Mouse (Mus musculus) frontal cortex, adult (tissue): ENCODE measurements around the gene Supt6.
"Not testable (repeated sequence)": the region's sequence is repeated elsewhere in the genome, so short reads cannot be mapped to it uniquely, and the experiment has no call there.

Experiments used
- ATAC-seq: cut with Nextera tagmentation; 2 replicates; pipeline ENCODE4 v1.9.2; 2017; ENCODE audit warnings: mild to moderate bottlenecking, moderate library complexity, mixed read lengths; ENCODE audit not compliant: low TSS enrichment

Supt6 gene

GRCm38 (mm10) chr11:78223586-78223985 is 22.2 kb downstream of the Supt6 start:
- no peak for ATAC-seq

- peak; percentile 27; the same call in 1 of the 2 replicates for ATAC-seq
Observed at GRCm38 (mm10) chr11:78215709-78216317, 30.0 kb downstream of the Supt6 start.

GRCm38 (mm10) chr11:78213086-78213817 is 32.5 kb downstream of the Supt6 start:
- no peak for ATAC-seq

DNA sequence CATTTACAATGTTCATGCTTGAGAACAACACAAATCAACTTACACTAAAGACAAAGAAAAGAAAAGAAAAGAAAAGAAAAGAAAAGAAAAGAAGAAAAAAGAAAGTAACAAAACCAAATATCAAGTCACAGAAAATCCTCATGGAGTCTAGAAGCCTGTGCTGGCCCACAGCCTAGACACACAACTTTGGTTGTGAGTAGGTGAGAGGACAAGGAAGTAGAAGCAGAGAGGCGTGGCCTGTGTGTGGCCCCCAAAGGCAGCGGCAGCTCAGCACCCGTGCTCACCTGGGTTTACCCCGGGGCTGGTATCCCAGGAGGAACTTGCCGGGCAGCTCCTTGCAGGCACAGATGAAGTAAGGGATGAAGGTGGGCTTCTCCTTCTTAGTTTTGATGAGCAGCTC is 34.3 kb downstream of the Supt6 start:
- ATAC-seq, result no peak

GRCm38 (mm10) chr11:78210615-78211014 is 35.2 kb downstream of the Supt6 start:
- ATAC-seq, result no peak

DNA sequence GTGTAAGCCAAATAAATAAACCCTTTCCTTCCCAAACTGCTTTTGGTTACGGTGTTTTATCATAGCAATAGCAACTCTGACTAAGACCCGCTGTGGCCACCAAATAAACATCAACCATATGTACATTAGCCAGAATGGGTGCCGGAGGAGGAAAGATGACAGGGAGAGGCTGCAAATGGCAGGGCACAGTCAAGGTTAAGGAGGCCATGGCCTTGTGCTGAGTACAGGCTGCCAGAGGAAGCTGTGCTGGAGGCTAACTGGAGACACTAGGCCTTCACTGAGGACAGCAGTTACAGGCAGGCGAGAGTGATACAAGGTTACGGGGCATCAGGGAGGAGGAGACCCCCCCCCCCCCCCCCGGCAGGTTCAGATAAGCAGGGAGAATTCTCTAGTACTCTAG is 35.9 kb downstream of the Supt6 start:
- no peak for ATAC-seq

- ATAC-seq, result no peak
Observed at GRCm38 (mm10) chr11:78207190-78207589, 38.6 kb downstream of the Supt6 start.

GRCm38 (mm10) chr11:78205361-78206206 is 40.2 kb downstream of the Supt6 start:
- no peak for ATAC-seq

DNA sequence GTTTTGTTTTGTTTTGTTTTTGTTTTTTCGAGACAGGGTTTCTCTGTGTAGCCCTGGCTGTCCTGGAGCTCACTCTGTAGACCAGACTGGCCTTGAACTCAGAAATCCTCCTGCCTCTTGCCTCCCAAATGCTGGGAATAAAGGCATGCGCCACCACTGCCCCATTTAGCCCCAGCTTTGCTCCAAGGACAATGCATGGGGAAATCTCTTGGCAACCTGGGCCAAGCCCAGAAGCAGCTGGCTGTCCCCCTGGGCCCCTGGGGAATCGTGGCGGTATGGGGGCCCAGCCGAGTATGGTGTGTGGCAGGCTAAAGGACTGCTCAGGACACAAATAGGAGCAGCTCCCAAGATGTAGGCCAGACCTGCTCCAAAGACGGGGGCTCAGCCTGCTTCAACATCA is 41.5 kb downstream of the Supt6 start:
- ATAC-seq, result no peak

GRCm38 (mm10) chr11:78202372-78202771 is 43.4 kb downstream of the Supt6 start:
- ATAC-seq, result no peak

GRCm38 (mm10) chr11:78195101-78195863 is 50.5 kb downstream of the Supt6 start:
- ATAC-seq, result no peak

- no peak; the same call in 1 of the 2 replicates for ATAC-seq
Observed at GRCm38 (mm10) chr11:78194411-78195100, 51.2 kb downstream of the Supt6 start.

GRCm38 (mm10) chr11:78193113-78193512 is 52.7 kb downstream of the Supt6 start, which contains the start of gene Proca1:
Gene Proca1, plus strand, starts transcription at chr11:78193392.
- no peak for ATAC-seq

DNA sequence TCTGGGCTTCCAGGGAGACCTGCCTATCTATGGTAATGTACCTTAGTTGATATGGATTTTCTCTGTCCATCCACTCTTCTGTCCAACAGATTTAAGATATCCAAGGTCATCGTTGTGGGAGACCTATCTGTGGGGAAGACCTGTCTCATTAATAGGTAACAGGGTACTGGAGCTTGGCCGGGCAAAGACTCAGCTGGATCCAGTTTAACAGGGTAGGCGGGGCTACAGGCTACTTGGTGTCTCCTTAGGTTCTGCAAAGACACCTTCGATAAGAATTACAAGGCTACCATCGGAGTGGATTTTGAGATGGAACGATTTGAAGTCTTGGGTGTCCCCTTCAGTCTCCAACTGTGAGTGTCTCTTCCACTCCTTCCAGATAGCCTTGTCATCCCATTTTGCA is 55.7 kb downstream of the Supt6 start:
- ATAC-seq, result no peak

- peak; percentile 50; the same call in 1 of the 2 replicates for ATAC-seq
Observed at GRCm38 (mm10) chr11:78189234-78190040, 56.4 kb downstream of the Supt6 start.

DNA sequence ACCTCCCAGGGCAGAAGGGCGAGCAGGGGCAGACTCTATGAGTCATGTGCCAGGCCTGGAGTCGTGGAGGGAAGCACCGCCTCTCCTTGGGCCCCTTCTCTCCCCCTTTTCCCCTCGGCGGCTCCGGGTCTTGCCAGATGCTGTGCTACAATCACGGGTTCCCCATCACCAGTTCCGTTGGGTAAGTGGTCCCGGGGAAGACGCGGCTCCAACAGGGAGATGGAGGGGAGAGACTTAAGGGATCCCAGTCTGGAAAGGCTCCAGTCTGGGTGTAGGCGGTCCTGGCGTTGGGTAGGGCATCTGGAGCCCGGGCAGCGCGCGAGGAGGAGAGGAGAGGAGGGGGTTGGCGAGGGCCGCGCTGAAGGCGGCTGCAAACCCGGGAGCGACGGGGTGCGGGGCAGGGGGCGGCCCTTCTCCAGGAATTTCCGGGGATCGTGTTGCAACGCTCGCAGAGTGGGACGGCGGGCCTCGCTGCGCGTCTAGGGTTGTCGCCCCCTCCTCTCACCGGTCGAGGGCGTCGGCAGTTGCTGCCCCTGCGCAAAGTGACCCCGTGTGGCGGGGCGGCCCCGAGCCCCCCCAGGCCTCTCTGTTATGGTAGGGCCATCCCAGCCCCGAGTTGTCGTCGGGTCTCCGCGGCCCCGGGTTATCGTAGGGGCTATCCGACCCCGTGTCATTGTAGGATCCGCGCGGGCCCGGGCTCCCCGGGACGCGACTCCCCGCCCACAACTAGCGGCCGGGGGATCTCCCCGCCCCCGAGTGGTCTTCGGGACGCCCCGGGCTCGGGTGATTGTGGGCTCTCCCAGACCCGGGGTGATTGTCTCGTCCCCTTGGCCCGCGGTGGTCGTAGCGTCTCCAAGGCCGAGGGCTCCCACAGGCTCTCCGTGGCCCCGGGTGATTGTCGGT is 57.2 kb downstream of the Supt6 start, which contains the start of gene Rab34:
Gene Rab34, plus strand, starts transcription at position 100 of the 903 bp plus-strand sequence.
- ATAC-seq, result peak; percentile 42; the same call in 1 of the 2 replicates

DNA sequence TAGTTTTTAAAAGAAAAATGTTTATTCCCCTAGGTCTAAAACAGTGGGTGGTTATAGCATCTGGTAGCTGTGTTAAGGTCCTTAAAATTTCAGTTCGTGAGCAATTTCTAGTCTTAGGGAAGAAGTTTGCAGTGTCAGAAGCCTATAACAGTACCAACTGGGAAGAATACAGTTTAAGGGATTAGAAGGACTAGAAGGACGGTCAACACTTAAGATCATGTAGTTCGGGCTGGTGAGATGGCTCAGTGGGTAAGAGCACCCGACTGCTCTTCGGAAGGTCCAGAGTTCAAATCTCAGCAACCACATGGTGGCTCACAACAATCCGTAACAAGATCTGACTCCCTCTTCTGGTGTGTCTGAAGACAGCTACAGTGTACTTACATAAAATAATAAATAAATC is 61.1 kb downstream of the Supt6 start:
- ATAC-seq, result not testable (repeated sequence)

DNA sequence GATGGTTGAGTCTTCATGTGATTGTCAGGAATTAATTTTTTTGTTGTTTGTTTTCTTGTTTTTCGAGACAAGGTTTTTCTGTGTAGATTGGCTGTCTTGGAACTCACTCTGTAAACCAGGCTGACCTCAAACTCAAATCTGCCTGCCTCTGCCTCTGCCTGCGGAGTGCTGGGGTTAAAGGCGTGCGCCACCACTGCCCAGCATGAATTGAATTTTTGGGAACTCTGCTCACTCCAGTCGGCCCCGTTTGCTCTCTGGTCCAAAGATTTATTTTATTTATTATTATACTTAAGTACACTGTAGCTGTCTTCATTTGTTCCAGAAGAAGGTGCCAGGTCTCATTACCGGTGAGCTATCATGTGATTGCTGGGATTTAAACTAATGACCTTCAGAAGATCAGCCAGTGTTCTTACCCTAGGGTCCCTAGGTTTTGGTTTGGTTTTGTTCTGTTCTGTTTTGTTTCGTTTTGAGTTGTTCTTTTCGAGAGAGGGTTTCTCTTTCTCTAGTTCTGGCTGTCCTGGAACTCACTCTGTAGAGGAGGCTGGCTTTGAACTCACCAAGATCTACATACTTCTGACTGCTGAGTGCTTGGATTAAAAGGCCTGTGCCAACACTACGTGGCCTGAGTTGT is 61.8 kb downstream of the Supt6 start:
- ATAC-seq, result no peak
